In genomic region chr13:12263996-12264395, GRCm38 (mm10) we compare ENCODE assay signal across 13 mouse cellular contexts.
"Had no signal": no experiment of that assay in that cellular context is flagged by ENCODE, and none has a peak within 500 bp of the region (broad histone marks: within the 10 kb centered on the region; RNA-seq: fewer than 3 reads in every experiment).

No protein-coding gene starts in this region.

- DNase-seq: lung, adult 18-20 months; lung, postnatal 14 days; lung, postnatal 36 days; midbrain, embryonic 14.5 days; retina, postnatal 1 day; right cerebral cortex, adult 18-20 months; right cerebral cortex, postnatal 25 days; right cerebral cortex, postnatal 4 days; spleen, adult 18-20 months; thymus, adult 18-20 months; thymus, postnatal 25 days had no signal

- ATAC-seq: lung, postnatal 0 days; midbrain, embryonic 16.5 days had no signal
